Mouse (Mus musculus) CH12F3 (cell line): ENCODE measurements around the gene Nkx2-9.

Source experiments
- in situ Hi-C: fragments of 300-500 bp; cut with MboI; formaldehyde crosslinking; loops from 2 replicates; pipeline ENCODE4 v1.14.3; 2020; ENCODE audit warnings: low sequenced_read_pairs

Gene Nkx2-9

GRCm38 (mm10) chr12:56612761-56613437 lies at the start of gene Nkx2-9:
Gene Nkx2-9, minus strand, starts transcription at chr12:56613284.
- in situ Hi-C loops, result no loop called here

- in situ Hi-C loops, result no loop called here
Measured at GRCm38 (mm10) chr12:56637181-56637566, 24.1 kb upstream of the Nkx2-9 start.

GRCm38 (mm10) chr12:56636534-56637180 lies 23.6 kb upstream of the Nkx2-9 start:
- in situ Hi-C loops, result no loop called here

GRCm38 (mm10) chr12:56616088-56616487 lies 3.0 kb upstream of the Nkx2-9 start:
- in situ Hi-C loops, result no loop called here

- in situ Hi-C loops, result no loop called here
Measured at GRCm38 (mm10) chr12:56615391-56615790, 2.3 kb upstream of the Nkx2-9 start.

GRCm38 (mm10) chr12:56614513-56614912 lies 1.4 kb upstream of the Nkx2-9 start:
- in situ Hi-C loops, result no loop called here

- in situ Hi-C loops, result no loop called here
Measured at GRCm38 (mm10) chr12:56613916-56614510, 929 bp upstream of the Nkx2-9 start.

- in situ Hi-C loops, result no loop called here
Measured at GRCm38 (mm10) chr12:56613438-56613830, 350 bp upstream of the Nkx2-9 start.

GRCm38 (mm10) chr12:56612349-56612735 lies 742 bp downstream of the Nkx2-9 start:
- in situ Hi-C loops, result no loop called here

GRCm38 (mm10) chr12:56611504-56612348 lies 1.4 kb downstream of the Nkx2-9 start:
- in situ Hi-C loops, result no loop called here

- in situ Hi-C loops, result no loop called here
Measured at GRCm38 (mm10) chr12:56610851-56611250, 2.2 kb downstream of the Nkx2-9 start.

GRCm38 (mm10) chr12:56591722-56592121 lies 21.4 kb downstream of the Nkx2-9 start:
- in situ Hi-C loops, result no loop called here

GRCm38 (mm10) chr12:56587830-56588229 lies 25.3 kb downstream of the Nkx2-9 start:
- in situ Hi-C loops, result no loop called here
